Mouse (Mus musculus) thymus, postnatal 14 days (tissue): Measurements from ENCODE around the gene Cryl1.

Experiments
- DNase-seq: peaks from one replicate; pipeline ENCODE4 v3.0.0; 2021

Gene Cryl1

GRCm38 (mm10) chr14:57398065-57398757 is at the start of gene Cryl1:
Gene Cryl1, minus strand, starts transcription at chr14:57398529.
- DNase-seq: peak; percentile 99

- DNase-seq: no peak
Measured at GRCm38 (mm10) chr14:57430451-57430850, 32.1 kb upstream of the Cryl1 start.

- no peak for DNase-seq
Measured at GRCm38 (mm10) chr14:57424212-57424561, 25.9 kb upstream of the Cryl1 start.

DNA sequence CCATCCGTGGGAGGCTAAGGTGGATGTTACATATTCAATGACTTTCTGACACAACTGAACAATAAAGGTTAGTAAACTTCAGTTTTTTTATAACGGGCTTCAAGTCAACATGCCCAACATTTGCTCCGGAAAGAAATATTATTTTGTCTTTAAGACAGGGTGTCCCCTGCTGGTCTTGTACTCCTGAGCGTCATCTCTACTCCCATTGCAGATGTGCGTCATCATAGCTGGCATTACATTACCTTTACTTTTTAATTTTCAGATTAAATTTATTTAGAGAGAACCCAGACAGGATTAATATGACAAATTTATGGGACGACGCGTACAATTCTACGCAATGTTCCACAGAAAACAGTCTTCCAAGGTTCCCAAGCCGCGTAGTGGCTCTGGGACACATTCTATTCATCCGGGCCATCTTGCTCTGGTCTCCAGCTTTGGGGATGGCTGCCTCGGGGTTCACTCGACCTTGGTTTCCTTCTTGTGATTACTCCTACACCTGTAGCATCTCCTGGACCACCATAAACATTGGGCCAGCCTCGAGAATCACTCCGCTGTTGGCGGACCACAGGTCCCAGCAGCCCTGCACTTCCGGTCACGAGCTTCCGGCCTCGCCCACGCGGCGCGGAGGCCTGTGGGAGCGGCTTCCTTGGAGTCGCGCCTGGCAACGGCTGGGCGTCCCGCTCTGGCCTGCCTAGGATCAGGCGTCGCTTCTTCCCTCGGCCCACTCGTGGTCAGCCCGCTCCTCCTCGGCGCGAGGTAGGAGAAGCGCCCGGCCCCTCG is 25.3 kb upstream of the Cryl1 start, which contains the start of gene Ift88:
Gene Ift88 (plus strand): TSS at position 631 of the 780 bp plus-strand sequence.
- DNase-seq: peak; percentile 85

DNA sequence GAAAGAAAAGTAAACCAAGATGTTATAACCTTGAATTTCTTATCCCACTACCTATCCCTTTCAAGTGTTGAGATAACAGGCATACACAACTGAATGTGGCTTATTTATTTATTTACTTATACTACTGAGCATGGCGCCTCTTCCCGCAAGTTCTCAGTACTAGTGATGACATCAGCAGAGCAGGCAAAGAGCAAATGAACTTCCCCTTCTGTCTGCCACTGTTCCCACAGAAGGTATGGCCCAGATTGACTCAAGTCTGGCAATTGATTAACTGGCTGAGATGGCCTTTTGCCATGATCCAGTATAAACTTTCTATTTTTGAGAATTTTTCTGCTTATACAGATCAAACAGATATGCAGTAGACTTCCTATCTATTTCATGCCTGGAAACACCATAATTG is 18.9 kb upstream of the Cryl1 start:
- DNase-seq: no peak

- no peak for DNase-seq
Measured at GRCm38 (mm10) chr14:57412166-57412565, 13.8 kb upstream of the Cryl1 start.

GRCm38 (mm10) chr14:57409106-57409505 is 10.8 kb upstream of the Cryl1 start:
- no peak for DNase-seq

DNA sequence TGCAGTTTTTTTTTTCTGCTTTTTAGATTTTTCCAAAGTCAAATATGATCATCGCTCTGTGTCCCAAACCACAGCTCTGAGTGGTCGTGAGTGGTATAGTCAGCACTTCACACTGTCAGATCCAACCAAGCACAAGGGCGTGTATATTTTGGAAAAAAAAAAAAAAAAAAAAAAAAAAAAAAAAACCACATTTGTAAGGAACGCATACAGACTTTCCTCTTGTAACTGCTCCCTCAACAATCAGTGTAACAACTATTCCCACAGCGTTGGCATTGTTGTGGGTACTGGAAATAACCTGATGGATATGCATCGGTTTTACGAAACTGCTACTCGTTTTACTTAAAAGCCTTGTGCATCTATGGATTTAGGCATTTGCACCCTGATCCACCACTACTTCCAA is 9.8 kb upstream of the Cryl1 start:
- no peak for DNase-seq

DNA sequence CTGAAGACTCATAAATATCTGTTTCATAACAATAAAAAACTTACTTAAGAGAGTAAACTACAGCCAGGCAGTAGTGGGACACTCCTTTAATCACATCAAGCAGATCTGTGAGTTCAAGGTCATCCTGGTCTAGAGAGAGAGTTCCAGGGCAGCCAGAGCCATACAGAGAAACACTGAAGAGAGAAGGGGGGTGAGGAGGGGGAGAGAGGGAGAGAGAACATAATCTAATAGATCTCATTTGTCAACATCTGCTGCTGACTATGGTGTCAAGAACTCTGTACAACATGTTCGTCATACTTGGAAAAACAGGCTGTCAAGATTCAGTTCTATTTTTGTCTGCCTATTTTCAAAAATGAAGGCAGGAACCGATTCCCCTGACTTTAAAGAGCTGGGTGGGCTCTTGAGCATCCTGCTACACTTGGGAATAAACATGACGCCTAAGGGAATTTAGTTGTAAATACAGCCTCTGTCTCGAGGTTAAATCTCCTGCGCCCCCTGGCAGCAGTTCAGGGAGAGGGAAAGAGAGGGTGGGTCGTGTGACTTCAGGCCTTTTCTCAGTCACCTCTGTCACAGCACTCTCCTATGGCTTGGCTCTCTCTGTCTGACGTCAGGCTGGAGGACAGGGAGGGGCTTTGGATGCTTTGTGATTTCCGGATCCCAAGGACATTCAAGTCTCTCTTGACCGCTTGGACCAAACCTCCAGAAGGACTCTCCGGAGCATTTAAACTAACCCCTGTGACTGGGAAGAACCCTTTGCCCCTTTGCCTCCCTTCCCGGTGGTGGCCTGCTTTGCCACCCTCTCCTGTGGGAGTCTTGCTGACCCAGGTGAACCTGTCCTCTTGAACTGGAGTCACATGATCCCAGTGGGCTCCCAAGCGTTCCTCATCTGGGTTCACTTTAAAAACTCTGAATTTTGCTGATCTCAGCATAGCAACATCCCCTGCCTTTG is 9.0 kb upstream of the Cryl1 start:
- peak; percentile 65 for DNase-seq

GRCm38 (mm10) chr14:57402815-57403214 is 4.5 kb upstream of the Cryl1 start:
- no peak for DNase-seq

DNA sequence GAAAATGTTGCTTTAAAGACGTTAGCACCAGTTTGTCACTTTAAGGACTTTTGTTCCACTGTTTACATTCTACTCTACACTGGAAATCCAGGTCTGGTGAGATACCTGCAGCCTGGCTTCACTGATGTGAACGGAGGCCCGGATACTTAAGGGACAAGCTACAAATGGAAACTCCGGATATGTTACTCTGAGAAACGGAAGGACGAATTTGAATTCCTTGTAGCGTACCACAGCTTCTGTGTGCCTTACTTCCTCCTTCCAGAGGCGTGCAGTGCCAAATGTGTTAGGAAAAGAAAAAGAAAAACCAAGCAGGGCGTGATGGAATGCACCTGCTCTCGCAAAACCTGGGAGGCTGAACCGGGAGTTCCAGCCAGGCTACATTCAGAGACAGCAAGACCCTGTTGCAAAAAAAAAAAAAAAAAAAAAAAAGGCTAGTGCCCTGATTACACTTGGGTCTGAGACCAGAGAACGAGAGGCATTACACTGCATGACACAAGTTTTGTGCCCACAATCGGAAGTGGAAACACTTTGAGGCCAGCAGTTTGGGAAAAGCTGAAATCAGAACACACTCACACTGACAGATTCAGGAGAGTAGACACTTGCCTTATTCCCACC is 591 bp upstream of the Cryl1 start:
- DNase-seq: peak; percentile 34

DNA sequence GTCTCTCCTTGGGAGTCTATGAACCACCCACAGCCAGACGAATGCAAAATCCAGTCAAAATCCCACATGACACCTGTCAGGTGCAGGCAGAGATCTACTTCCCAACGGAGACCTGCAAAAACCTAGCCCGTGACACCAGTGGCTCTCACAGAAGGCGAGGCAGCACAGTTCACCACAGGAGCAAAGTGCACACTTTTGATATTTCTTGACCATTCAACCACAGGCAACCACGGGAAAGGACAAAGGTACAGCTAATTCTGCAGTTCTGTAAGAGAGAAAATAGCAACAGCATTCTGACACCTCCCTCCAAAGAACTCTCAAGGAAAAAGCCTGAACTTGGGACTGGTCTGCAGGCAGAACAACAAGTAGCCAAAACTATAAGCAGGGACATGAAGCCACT is 1.1 kb downstream of the Cryl1 start:
- DNase-seq: no peak

- DNase-seq: no peak
Measured at GRCm38 (mm10) chr14:57395470-57395869, 2.9 kb downstream of the Cryl1 start.

DNA sequence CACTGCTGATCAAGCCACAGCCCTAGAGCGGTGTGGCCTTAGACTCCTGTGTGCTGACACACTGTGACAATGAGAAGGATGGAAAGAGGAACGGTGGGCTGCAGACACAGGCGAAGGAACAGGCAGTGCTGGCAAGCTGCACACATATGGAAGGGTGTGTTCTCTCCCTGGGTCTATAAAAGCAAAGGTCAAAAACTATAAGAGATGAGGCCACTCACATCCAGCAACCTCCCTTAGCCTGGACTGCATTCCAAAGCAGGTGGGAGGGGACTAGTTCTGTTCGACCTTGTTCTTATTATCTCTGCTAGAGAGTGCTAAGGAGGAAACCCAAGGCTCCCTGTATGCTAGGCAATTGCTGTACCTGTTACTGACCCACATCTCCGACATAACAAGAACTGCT is 6.1 kb downstream of the Cryl1 start:
- DNase-seq: no peak

GRCm38 (mm10) chr14:57391621-57392020 is 6.7 kb downstream of the Cryl1 start:
- DNase-seq: no peak

- DNase-seq: no peak
Measured at GRCm38 (mm10) chr14:57386758-57387561, 11.4 kb downstream of the Cryl1 start.

GRCm38 (mm10) chr14:57385667-57386066 is 12.7 kb downstream of the Cryl1 start:
- no peak for DNase-seq

- DNase-seq: no peak
Measured at GRCm38 (mm10) chr14:57377531-57377930, 20.8 kb downstream of the Cryl1 start.

GRCm38 (mm10) chr14:57376956-57377355 is 21.4 kb downstream of the Cryl1 start:
- DNase-seq: no peak

GRCm38 (mm10) chr14:57376016-57376415 is 22.3 kb downstream of the Cryl1 start:
- no peak for DNase-seq

DNA sequence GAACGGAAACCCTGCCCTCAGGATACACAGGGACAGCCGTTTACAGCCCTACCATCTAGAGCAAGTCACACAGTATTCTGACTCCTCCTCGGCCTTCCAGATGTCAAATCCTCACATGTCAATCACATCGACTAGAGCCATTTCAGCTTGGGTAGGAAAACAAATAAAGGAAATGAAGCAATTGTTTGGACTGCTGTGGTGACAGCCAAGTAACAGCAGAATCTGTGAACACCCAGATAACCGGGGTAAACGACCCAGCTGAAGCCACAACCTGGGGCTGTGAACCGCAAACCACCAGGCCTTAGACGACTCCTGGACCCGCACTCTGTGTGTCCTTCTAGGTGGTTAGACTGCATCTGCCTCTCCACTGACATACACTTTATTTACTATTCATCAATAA is 23.1 kb downstream of the Cryl1 start:
- DNase-seq: no peak
